Mouse (Mus musculus): ENCODE data around the gene Ins2.

- TF ChIP-seq ZNF384 (IDR thresholded peaks at IDR 0.05; ENCODE audit: low read depth, low read length), result no peak
- TF ChIP-seq HCFC1 (IDR thresholded peaks at IDR 0.05; ENCODE audit: borderline replicate concordance, insufficient read depth, low read length), result no peak
- no peak for TF ChIP-seq CHD2 (IDR thresholded peaks at IDR 0.05; ENCODE audit: low read depth, low read length)
These were observed 17.2 kb downstream of the Ins2 start for GRCm38 (mm10) chr7:142725973-142726372.
